Mouse (Mus musculus) thymus, adult 2 months (tissue): Measurements from ENCODE around the gene Rce1. TPM values are rescaled to one million over a fixed set of nuclear protein-coding genes. Genes with fewer than 3 reads are reported as not detected.

ENCODE experiments used
- DNase-seq: peaks from one replicate; pipeline ENCODE4 v3.0.0; 2021
- H3K27ac ChIP-seq: fragments of 200-500 bp; 2 replicates; pipeline ENCODE4 v1.5.1; 2012; ENCODE audit warnings: low read length, control low read depth; ENCODE audit not compliant: control insufficient read depth, insufficient read depth
- H3K27me3 ChIP-seq: fragments of 200-500 bp; 2 replicates; pipeline ENCODE4 v1.6.1; 2012; ENCODE audit warnings: mild to moderate bottlenecking, low read length, moderate library complexity, mixed read lengths; ENCODE audit not compliant: control insufficient read depth, insufficient read depth
- H3K36me3 ChIP-seq: fragments of 200-500 bp; 2 replicates; pipeline ENCODE4 v1.6.1; 2012; ENCODE audit warnings: mild to moderate bottlenecking, low read length, moderate library complexity; ENCODE audit not compliant: control insufficient read depth, insufficient read depth
- H3K4me1 ChIP-seq: fragments of 200-500 bp; replicated peaks from 2 replicates; pipeline ENCODE4 v1.6.1; 2012; ENCODE audit warnings: low read length; ENCODE audit not compliant: control insufficient read depth, insufficient read depth
- H3K4me3 ChIP-seq: fragments of 200-500 bp; 2 replicates; pipeline ENCODE4 v1.5.1; 2012; ENCODE audit warnings: mild to moderate bottlenecking, low read length, control low read depth, moderate library complexity; ENCODE audit not compliant: control insufficient read depth, insufficient read depth
- CTCF ChIP-seq: fragments of 200-500 bp; IDR thresholded peaks from 2 replicates; pipeline ENCODE4 v1.5.1; 2012; ENCODE audit warnings: mild to moderate bottlenecking, control low read depth, low read length, moderate library complexity, borderline replicate concordance; ENCODE audit not compliant: control insufficient read depth, poor library complexity, insufficient read depth; ENCODE audit errors: extremely low read depth
- POLR2A ChIP-seq: fragments of 200-500 bp; IDR thresholded peaks from 2 replicates; pipeline ENCODE4 v1.6.1; 2012; ENCODE audit warnings: mild to moderate bottlenecking, low read length, control low read depth, moderate library complexity; ENCODE audit not compliant: control insufficient read depth, poor library complexity, insufficient read depth; ENCODE audit errors: extremely low read depth
- WGBS: fragments of 180-500 bp; shearing (Covaris S2); methylation state at CpG from one replicate; pipeline ENCODE4 v1.1.7; 2018; 5-methylcytosine and 5-hydroxymethylcytosine counted together
- polyA plus RNA-seq: library from polyadenylated mRNA; depleted of rRNA; stranded (reverse); fragments of >200 nt; gene quantifications from 2 replicates; pipeline ENCODE4 v1.2.3, GENCODE M21; 2012

Rce1 gene
- polyA plus RNA-seq, 1 experiment, result 163 TPM

DNA sequence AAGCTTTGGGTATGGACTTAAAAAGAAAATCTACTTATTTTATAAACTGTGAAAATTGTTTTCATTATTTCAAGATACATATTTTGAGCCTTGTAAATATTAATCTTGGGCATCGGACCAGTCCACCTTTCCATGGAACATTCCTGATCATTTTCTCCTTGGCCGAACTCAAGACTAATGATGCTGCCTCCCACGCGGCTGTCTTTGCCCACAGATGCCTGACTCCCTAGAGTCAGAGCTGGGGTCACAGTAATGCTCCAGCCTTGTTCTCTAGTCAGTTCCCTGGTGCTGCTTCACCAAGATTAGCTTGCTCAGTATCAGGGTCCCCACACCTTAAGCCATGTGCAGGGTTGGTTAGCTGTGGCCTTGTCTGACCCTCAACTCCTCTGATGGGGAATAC is 19.8 kb downstream of the Rce1 start:
- Histone ChIP-seq H3K4me3 (no peak overlapping the region), H3K36me3 (no peaks in the 10 kb centered on the region), H3K4me1 (no peaks in the 10 kb centered on the region), H3K27me3 (no peaks in the 10 kb centered on the region), H3K27ac (no peak overlapping the region)
- no peak for DNase-seq
- 97% methylated on average over 4 of the region's 4 CpGs for WGBS
- TF ChIP-seq POLR2A (no peak), CTCF (no peak)

DNA sequence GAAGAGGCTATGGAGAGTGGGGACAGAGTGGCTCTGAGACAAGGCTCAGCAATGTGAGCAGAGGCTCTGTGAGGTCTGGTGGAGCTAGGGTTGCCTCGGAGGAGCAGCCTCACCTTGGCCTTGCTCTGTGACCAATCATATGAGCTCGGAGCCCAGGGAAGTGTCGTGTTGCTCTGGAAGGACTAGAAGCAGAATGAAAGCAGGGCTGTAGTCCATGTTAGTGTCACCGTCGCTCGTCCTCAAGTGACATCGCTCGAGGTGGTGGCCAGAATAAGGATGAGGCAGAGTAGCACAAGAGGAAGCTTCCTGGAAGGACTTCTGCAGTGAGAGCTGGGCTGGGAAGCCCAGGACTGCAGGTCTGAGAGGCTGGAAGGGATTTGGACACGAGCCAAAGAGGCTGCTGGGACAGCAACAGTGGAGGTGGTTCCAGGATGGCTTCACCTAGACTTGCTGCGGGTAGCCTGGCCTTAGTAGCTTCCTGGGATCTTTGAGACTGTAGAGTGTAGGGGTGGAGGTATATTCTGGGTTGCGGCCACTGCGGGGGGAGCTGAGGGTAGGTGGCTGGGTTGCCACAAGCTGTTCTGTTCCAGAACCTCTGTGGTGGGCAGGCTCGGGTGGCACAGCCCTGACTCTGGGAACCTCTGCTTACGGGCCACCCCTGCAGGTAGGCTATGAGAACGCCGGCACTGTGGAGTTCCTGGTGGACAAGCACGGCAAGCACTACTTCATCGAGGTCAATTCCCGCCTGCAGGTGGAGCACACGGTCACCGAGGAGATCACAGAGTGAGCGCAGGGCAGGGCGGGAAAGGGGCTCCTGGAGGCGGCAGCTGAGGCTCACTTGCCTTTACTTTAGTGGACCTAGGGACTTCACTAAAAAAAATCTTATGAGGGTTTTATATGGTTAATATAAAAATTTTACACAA is 21.4 kb downstream of the Rce1 start:
- H3K4me3 ChIP-seq, result no peak overlapping the region
- 40% methylated on average over 24 of the region's 24 CpGs for WGBS
- H3K4me1 ChIP-seq, result no peaks in the 10 kb centered on the region
- no peaks in the 10 kb centered on the region for H3K36me3 ChIP-seq
- H3K27ac ChIP-seq, result no peak overlapping the region
- peak; percentile 38; the same call in 1 of the 2 replicates for TF ChIP-seq CTCF
- no peak for TF ChIP-seq POLR2A
- DNase-seq, result peak; percentile 53
- no peaks in the 10 kb centered on the region for H3K27me3 ChIP-seq

DNA sequence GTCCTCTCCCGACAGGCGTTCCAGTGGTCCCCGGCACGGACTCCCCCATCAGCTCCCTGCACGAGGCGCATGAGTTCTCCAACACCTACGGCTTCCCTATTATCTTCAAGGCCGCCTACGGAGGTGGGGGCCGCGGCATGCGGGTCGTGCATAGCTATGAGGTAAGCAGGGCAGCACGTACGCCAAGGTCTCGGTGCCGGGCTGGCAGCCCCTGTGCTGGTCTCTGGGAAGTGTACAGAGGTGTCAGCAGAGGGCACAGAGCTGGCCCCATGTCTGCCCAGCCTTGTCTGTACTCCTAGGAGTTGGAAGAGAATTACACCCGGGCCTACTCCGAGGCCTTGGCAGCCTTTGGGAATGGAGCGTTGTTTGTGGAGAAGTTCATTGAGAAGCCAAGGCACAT is 23.0 kb downstream of the Rce1 start:
- H3K27me3 ChIP-seq, result no peaks in the 10 kb centered on the region

DNA sequence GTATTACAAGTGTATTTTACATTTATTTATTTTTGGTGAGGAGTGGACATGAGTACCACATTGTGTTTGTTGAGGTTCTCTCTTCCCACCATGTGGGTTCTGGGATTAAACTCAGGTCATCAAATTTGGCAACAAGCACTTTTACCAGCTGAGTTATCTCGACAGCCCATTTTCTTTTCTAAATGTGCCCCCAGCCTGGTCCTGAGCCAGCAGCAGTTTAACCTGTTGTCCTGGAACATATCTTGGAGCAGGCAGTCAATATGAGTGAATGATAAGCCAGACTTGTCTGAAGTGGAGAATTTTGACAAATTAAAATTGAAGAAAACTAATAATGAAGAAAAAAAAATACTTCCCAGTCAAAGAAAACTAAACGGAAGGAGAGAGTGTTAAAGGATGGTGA is 29.4 kb downstream of the Rce1 start:
- 83% methylated on average over 2 of the region's 2 CpGs for WGBS
- Histone ChIP-seq H3K27me3 (no peaks in the 10 kb centered on the region), H3K36me3 (no peaks in the 10 kb centered on the region), H3K27ac (no peak overlapping the region), H3K4me1 (no peaks in the 10 kb centered on the region), H3K4me3 (no peak overlapping the region)
- DNase-seq, result no peak
- TF ChIP-seq POLR2A (no peak), CTCF (no peak)

More for the DNA sequence above, 23.0 kb downstream of the Rce1 start:
- Histone ChIP-seq H3K4me1 (no peaks in the 10 kb centered on the region), H3K4me3 (no peak overlapping the region), H3K36me3 (no peaks in the 10 kb centered on the region), H3K27ac (no peak overlapping the region)
- DNase-seq, result no peak
- WGBS, result 96% methylated on average over 20 of the region's 20 CpGs
- TF ChIP-seq POLR2A (no peak), CTCF (no peak)

DNA sequence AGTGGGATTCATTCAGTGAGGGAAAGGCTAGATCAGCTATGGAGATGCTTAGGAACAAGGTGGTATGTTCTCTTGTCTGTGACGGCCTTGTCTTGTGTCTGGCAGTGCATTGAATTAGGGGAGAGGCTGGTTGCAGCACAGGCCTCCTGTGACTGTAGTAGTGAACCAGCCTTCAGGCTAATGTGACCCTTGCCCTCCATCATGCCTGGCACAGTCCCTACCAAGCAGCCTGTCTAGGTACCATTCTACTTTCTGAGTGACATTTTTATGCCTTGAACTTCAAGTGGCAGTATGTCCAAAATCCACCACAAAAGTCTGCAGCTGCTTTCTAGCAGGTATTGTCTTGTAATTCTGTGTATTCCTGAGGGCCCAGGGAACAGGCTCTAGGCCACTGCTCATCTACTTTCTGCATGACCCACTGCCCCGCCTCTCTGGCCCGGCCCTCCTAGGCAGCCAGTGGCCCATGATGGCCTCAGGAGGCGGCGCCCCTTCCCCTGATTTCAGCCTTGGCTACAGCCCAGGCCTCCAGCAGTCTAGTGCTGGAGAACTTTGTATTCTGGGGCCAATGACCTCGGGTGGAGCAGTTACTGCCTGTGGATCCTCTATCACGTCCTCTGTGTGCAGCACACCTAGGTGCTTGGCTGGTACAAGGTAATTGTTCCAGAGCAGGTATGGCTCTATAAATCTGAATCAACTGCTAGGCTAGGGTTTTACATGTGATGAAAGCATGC is 31.5 kb downstream of the Rce1 start:
- Histone ChIP-seq H3K4me3 (no peak overlapping the region), H3K27me3 (no peaks in the 10 kb centered on the region), H3K4me1 (peaks cover 4% of the 10 kb centered on the region), H3K27ac (no peak overlapping the region), H3K36me3 (no peaks in the 10 kb centered on the region)
- TF ChIP-seq POLR2A (no peak), CTCF (no peak)
- 81% methylated on average over 7 of the region's 7 CpGs for WGBS
- no peak for DNase-seq

DNA sequence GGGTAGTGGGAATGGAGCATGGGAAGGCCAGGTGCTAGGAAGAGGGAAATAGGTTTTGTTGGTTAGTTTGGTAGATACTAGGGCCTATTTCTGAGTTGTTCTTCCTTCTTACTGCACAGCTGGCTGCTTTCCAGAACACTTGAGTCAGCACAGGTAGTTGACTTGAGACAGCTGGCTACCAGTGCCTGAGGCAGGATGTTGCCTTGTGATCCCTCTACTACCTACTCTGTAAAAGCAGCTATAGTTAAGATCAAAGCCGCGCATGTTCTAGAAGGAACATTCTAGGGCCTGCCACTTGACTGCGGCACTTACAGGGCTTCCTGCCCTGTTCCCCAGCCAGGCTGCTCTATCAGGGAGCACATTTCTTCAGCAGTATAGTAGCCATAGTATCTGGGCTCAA is 35.4 kb downstream of the Rce1 start:
- WGBS, result 4% methylated on average over 3 of the region's 3 CpGs
- no peaks in the 10 kb centered on the region for H3K36me3 ChIP-seq
- no peak overlapping the region for H3K4me3 ChIP-seq
- peak; percentile 30 for DNase-seq
- peaks cover 4% of the 10 kb centered on the region for H3K4me1 ChIP-seq
- H3K27ac ChIP-seq, result no peak overlapping the region
- no peaks in the 10 kb centered on the region for H3K27me3 ChIP-seq
- TF ChIP-seq CTCF, result no peak
- TF ChIP-seq POLR2A, result no peak

DNA sequence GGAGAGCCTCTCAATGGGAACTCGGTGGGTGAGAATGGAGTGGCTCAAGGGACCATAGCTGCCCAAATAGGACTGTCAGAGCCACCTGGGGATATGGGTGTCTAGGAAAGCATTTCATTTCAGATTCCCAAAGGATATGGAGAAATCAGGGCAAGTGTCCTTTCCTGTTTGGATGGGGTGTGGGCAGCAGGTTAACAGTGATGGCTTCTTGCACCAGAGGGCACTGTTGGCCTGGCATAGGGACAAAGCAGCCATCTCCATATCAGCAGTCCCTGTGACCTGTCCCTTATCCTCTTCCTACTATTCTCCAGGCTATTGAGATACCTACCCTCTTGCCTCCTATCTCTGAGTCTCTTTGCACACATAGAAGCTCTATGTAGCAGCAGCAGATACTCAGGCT is 36.4 kb downstream of the Rce1 start:
- Histone ChIP-seq H3K36me3 (no peaks in the 10 kb centered on the region), H3K4me3 (no peak overlapping the region), H3K27me3 (no peaks in the 10 kb centered on the region), H3K4me1 (peaks cover 4% of the 10 kb centered on the region), H3K27ac (no peak overlapping the region)
- WGBS, result 90% methylated on average over 1 of the region's 1 CpGs
- no peak for DNase-seq
- TF ChIP-seq POLR2A (no peak), CTCF (no peak)
